Mouse (Mus musculus) hindbrain, embryonic 10.5 days (tissue): ENCODE data around the gene Gm36245. TPM values are rescaled to one million over a fixed set of nuclear protein-coding genes. Genes with fewer than 3 reads are reported as not detected.

Experiments used
- DNase-seq: peaks from one replicate; pipeline ENCODE4 v3.0.0-alpha.2; 2017; ENCODE audit warnings: low spot score
- H3K27ac ChIP-seq: fragments of 300-500 bp; sonication (generic); 2 replicates; pipeline ENCODE4 v1.5.1; 2016; ENCODE audit warnings: mild to moderate bottlenecking, moderate library complexity
- H3K27me3 ChIP-seq: fragments of 300-500 bp; sonication (generic); 2 replicates; pipeline ENCODE4 v1.6.1; 2016; ENCODE audit warnings: mild to moderate bottlenecking; ENCODE audit not compliant: poor library complexity, insufficient read depth, severe bottlenecking
- H3K36me3 ChIP-seq: fragments of 300-500 bp; sonication (generic); 2 replicates; pipeline ENCODE4 v1.6.1; 2016; ENCODE audit warnings: mild to moderate bottlenecking, moderate library complexity
- H3K4me1 ChIP-seq: fragments of 300-500 bp; sonication (generic); replicated peaks from 2 replicates; pipeline ENCODE4 v1.6.1; 2016; ENCODE audit warnings: mild to moderate bottlenecking
- H3K4me3 ChIP-seq: fragments of 300-500 bp; sonication (generic); 2 replicates; pipeline ENCODE4 v1.5.1; 2016; ENCODE audit warnings: mild to moderate bottlenecking, moderate library complexity
- H3K9me3 ChIP-seq: fragments of 300-500 bp; sonication (generic); 2 replicates; pipeline ENCODE4 v1.6.1; 2016; ENCODE audit warnings: mild to moderate bottlenecking, moderate library complexity
- WGBS: fragments of 180-500 bp; shearing (Covaris S2); methylation state at CpG from one replicate; pipeline ENCODE4 v1.1.7; 2016; 5-methylcytosine and 5-hydroxymethylcytosine counted together
- polyA plus RNA-seq: library from polyadenylated mRNA; unstranded; fragments of >200 nt; fragmentation: Nextera tagmentation; extraction: Ambion mirVana; gene quantifications from 2 replicates; pipeline ENCODE4 v1.2.1, GENCODE M21; 2016

The Gm36245 gene
- polyA plus RNA-seq, result not detected in 2 replicates

DNA sequence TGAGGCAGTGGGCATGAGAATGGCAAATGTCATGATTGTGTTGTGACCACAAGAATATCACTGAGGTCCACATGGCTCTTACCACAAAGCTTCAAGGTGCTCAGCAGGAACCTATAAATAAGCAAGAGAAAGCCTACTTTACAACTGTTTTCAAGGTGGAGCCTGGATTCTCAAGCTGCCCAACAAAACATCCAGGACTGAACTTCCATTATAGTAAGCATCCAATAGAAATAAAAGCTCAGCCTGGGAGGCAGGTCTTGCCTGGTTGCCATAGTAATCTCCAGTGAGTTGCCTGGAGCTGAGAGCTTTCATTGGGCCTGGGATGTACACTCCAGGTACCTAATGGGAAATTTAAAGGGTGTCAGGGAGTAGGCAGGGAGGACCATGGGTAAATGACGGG is at the start of gene Gm36245:
TSS of gene Gm36245 (plus strand) at position 301 of the 400 bp plus-strand sequence.
- Histone ChIP-seq H3K4me3 (no peak within 1 kb of the TSS), H3K4me1 (no peaks in the 10 kb centered on the region), H3K27ac (no peak within 1 kb of the TSS), H3K36me3 (no peaks in the 10 kb centered on the region), H3K27me3 (no peaks in the 10 kb centered on the region), H3K9me3 (no peaks in the 10 kb centered on the region)
- 93% methylated on average over 1 of the region's 1 CpGs for WGBS
- DNase-seq, result no peak

- Histone ChIP-seq H3K36me3 (no peaks in the 10 kb centered on the region), H3K4me3 (no peak within 1 kb of the TSS), H3K4me1 (no peaks in the 10 kb centered on the region), H3K9me3 (no peaks in the 10 kb centered on the region), H3K27me3 (no peaks in the 10 kb centered on the region), H3K27ac (no peak within 1 kb of the TSS)
- no peak for DNase-seq
These were observed 37.3 kb upstream of the Gm36245 start, which contains the start of gene 1700025B11Rik for GRCm38 (mm10) chr15:77561792-77562191. Gene 1700025B11Rik (minus strand): TSS chr15:77561892.

GRCm38 (mm10) chr15:77563219-77563618 is 35.8 kb upstream of the Gm36245 start:
- Histone ChIP-seq H3K9me3 (no peaks in the 10 kb centered on the region), H3K36me3 (no peaks in the 10 kb centered on the region), H3K4me1 (no peaks in the 10 kb centered on the region), H3K27ac (no peak overlapping the region), H3K27me3 (no peaks in the 10 kb centered on the region), H3K4me3 (no peak overlapping the region)
- no peak for DNase-seq

DNA sequence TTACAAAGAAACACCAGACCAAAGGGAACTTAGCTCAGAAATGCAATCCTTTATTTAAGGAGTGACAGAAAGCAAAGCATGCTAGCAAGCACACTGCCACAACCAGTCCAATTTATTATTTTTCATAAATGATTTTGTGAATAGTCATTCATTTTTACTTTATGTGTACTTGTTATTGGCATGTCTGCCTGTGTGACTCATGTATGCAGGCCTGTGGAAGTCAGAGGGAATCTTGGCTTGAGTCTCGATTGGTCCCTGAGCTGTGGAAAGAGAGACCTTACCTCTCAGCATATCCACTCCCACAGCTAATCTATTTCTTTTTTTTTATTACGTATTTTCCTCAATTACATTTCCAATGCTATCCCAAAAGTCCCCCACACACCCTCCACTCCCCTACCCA is 20.3 kb upstream of the Gm36245 start:
- Histone ChIP-seq H3K27me3 (no peaks in the 10 kb centered on the region), H3K9me3 (peaks cover 6% of the 10 kb centered on the region), H3K27ac (no peak overlapping the region), H3K36me3 (no peaks in the 10 kb centered on the region), H3K4me3 (no peak overlapping the region), H3K4me1 (no peaks in the 10 kb centered on the region)
- DNase-seq, result no peak
- 88% methylated on average over 2 of the region's 2 CpGs for WGBS

DNA sequence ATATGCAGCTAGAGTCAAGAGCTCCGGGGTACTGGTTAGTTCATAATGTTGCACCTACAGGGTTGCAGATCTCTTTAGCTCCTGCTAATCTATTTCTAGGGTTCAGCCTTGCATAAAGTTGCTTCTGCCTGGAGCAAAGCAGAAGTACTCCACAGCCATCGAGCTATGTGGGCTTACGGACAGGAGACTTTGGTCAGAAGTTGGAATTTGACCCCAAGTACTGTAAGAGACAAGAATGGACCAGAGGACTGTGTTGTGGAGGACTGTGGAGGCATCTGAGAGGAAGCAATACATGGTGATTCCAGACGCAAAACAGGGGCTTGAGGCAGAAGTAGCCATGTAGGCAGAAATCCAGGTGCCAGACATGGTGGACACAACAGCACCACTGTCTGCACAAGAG is 19.7 kb upstream of the Gm36245 start:
- Histone ChIP-seq H3K36me3 (no peaks in the 10 kb centered on the region), H3K9me3 (peaks cover 7% of the 10 kb centered on the region), H3K27ac (no peak overlapping the region), H3K4me3 (no peak overlapping the region), H3K4me1 (no peaks in the 10 kb centered on the region), H3K27me3 (no peaks in the 10 kb centered on the region)
- WGBS, result 90% methylated on average over 4 of the region's 4 CpGs
- no peak for DNase-seq

DNA sequence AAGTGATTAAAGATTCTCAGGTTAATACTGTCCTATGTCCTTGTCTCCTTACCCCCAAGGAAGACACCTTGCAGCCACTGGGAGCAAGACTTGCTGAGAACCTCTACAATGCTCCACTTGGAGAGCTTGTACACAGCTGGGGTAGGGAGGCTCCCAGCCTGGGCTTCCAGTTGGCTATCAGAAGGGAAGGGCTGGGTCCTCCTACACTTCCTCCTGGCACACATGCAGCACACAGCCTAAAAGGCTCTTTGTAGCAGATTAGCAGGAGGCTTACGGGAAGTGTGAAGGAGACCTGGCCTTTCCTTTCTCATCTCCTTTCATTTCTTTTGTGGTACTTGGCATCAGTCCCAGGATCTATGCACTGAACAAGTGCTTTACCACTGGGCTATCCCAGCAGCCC is 17.4 kb upstream of the Gm36245 start:
- Histone ChIP-seq H3K27me3 (no peaks in the 10 kb centered on the region), H3K4me1 (no peaks in the 10 kb centered on the region), H3K9me3 (peaks cover 7% of the 10 kb centered on the region), H3K36me3 (no peaks in the 10 kb centered on the region), H3K4me3 (no peak overlapping the region), H3K27ac (no peak overlapping the region)
- 79% methylated on average over 1 of the region's 1 CpGs for WGBS
- no peak for DNase-seq

DNA sequence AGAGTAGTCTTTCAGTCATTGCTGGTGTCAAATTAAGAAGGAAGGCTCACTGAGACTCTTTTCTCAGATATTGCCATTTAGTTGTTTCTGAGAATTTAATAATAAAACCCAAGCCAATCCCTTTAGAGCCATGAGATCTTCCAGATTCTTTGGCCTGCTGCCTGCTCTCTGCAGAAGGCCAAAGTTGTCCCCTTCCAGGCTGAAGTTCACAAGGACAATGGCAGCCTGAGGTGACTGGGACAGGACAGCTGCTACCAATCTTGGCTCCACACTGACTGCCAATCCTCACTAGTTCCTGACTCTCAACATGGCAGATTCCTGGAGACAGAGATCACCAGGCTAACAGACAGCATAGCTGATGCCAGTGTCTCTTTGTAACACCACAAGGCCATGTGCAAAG is 12.0 kb upstream of the Gm36245 start:
- peaks cover 7% of the 10 kb centered on the region for H3K9me3 ChIP-seq
- H3K27ac ChIP-seq, result no peak overlapping the region
- DNase-seq, result no peak
- no peaks in the 10 kb centered on the region for H3K4me1 ChIP-seq
- no peaks in the 10 kb centered on the region for H3K27me3 ChIP-seq
- H3K36me3 ChIP-seq, result no peaks in the 10 kb centered on the region
- no peak overlapping the region for H3K4me3 ChIP-seq

DNA sequence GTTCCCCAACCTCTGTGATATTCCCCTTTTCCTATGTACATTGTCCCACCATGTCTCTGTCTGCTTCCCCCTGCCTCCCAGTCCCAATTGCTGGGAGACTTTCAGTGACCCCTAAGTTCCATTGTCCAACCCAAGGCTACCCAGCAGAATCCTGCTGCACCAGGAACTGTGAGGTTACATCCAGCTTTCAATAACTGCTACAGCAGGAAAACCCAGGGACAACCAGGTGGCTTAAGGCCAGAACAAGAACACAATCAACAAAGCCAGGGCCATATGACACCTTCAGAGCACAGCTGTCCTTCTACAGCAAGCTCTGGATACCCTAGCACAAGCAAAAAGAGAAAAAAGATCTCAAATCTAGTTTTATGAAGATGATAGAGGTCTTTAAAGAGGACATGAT is 10.1 kb upstream of the Gm36245 start:
- no peaks in the 10 kb centered on the region for H3K4me1 ChIP-seq
- H3K27ac ChIP-seq, result no peak overlapping the region
- no peaks in the 10 kb centered on the region for H3K9me3 ChIP-seq
- DNase-seq, result no peak
- H3K4me3 ChIP-seq, result no peak overlapping the region
- no peaks in the 10 kb centered on the region for H3K27me3 ChIP-seq
- H3K36me3 ChIP-seq, result no peaks in the 10 kb centered on the region

DNA sequence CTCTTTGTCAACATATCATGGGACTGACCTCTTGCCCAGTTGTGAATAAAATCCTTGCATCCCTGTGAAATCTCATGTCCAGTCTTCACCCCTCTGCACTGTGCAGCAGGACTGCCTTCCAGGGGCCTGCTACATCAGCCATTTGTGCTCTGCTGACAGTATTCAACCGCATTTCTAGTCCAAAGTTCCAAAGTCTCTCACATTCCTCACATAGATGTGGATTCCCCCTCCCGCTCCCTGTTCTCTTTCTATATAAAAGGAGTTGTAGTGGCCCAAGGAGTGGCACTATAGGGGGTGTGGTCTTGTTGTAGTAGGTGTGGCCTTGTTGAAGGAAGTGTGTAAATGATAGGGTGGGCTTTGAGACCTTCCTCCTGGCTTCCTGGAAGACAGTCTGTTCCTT is 8.2 kb upstream of the Gm36245 start:
- WGBS, result 75% methylated on average over 2 of the region's 2 CpGs
- H3K27ac ChIP-seq, result no peak overlapping the region
- H3K27me3 ChIP-seq, result no peaks in the 10 kb centered on the region
- H3K36me3 ChIP-seq, result no peaks in the 10 kb centered on the region
- H3K4me3 ChIP-seq, result no peak overlapping the region
- DNase-seq, result no peak
- H3K4me1 ChIP-seq, result no peaks in the 10 kb centered on the region
- H3K9me3 ChIP-seq, result no peaks in the 10 kb centered on the region

GRCm38 (mm10) chr15:77593557-77593956 is 5.5 kb upstream of the Gm36245 start:
- Histone ChIP-seq H3K9me3 (no peaks in the 10 kb centered on the region), H3K36me3 (no peaks in the 10 kb centered on the region), H3K4me3 (no peak overlapping the region), H3K27me3 (no peaks in the 10 kb centered on the region), H3K4me1 (no peaks in the 10 kb centered on the region), H3K27ac (no peak overlapping the region)
- DNase-seq, result no peak
- WGBS, result 86% methylated on average over 1 of the region's 1 CpGs

DNA sequence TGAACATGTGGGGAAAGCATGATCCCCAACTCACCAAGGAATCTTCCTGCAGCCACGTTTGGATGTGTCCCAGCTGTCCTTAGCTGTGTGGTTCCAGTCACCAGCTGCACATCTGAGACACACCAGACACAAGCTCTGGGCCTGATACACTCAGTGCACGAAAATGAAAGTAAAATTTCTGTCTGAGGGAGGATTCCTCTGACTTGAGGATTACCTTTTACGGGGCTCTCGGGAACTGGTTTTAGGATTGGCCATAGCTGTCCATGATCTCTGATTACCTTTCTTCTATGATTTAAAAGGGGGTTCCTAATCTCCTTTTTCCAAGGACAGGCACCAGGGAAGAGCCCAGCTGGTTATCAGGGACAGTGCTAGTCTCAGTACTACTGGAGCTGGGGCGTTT is 3.1 kb upstream of the Gm36245 start, which contains the start of gene Apol10b:
TSS of gene Apol10b (minus strand) at position 165 of the 400 bp plus-strand sequence.
- no peak within 1 kb of the TSS for H3K27ac ChIP-seq
- no peak within 1 kb of the TSS for H3K4me3 ChIP-seq
- H3K9me3 ChIP-seq, result no peaks in the 10 kb centered on the region
- no peak for DNase-seq
- no peaks in the 10 kb centered on the region for H3K36me3 ChIP-seq
- WGBS, result 73% methylated on average over 5 of the region's 5 CpGs
- no peaks in the 10 kb centered on the region for H3K27me3 ChIP-seq
- H3K4me1 ChIP-seq, result no peaks in the 10 kb centered on the region

DNA sequence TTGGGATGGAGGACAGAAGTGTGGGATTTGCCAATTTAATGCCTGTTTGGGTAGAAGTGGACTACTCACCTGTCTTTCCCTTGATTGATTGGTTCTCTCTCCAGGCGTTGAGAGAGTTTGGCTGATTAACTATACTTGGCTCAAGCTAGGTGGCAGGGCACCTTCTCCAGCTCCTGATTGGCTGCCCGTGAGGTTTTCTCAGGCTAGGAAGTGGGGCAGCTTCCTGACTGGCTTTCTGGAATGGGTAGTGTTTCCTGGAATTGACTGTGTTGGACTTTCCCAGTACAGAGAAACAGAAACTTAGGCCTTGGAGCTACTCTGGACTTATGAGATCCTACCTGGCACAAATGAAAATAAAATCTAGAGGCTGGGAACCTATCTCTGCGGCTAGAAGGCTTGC is 629 bp upstream of the Gm36245 start:
- Histone ChIP-seq H3K27me3 (no peaks in the 10 kb centered on the region), H3K9me3 (no peaks in the 10 kb centered on the region), H3K36me3 (no peaks in the 10 kb centered on the region), H3K4me1 (no peaks in the 10 kb centered on the region), H3K4me3 (no peak overlapping the region), H3K27ac (no peak overlapping the region)
- no peak for DNase-seq
- 90% methylated on average over 3 of the region's 3 CpGs for WGBS

- no peaks in the 10 kb centered on the region for H3K36me3 ChIP-seq
- DNase-seq, result no peak
- WGBS, result 94% methylated on average over 3 of the region's 3 CpGs
- no peak overlapping the region for H3K4me3 ChIP-seq
- H3K9me3 ChIP-seq, result no peaks in the 10 kb centered on the region
- no peak overlapping the region for H3K27ac ChIP-seq
- H3K4me1 ChIP-seq, result no peaks in the 10 kb centered on the region
- no peaks in the 10 kb centered on the region for H3K27me3 ChIP-seq
These were observed 7.0 kb downstream of the Gm36245 start for GRCm38 (mm10) chr15:77606069-77606468.

DNA sequence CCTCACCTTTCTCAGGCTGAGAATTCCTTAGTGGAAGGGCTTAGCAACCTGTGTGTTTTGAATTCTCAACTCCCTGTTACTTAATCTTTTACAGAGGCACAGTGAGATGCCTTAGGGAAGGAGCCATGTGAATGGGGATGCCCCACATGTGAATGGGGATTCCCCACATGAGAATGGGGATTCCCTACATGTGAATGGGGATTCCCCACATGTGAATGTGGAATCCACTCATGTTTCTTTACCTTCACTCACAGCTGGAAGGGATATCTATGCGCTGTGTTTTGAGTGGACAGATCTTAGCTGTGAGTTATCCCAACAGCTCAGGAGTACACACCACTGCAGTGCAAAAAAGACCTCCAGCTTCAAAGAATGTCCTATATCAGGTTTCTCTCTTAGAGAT is 25.7 kb downstream of the Gm36245 start:
- Histone ChIP-seq H3K27ac (no peak overlapping the region), H3K9me3 (no peaks in the 10 kb centered on the region), H3K4me1 (peaks cover 9% of the 10 kb centered on the region), H3K36me3 (no peaks in the 10 kb centered on the region), H3K4me3 (no peak overlapping the region), H3K27me3 (no peaks in the 10 kb centered on the region)
- 81% methylated on average over 1 of the region's 1 CpGs for WGBS
- no peak for DNase-seq
